8 mouse cellular contexts compared by ENCODE assay signal in the genomic region with DNA sequence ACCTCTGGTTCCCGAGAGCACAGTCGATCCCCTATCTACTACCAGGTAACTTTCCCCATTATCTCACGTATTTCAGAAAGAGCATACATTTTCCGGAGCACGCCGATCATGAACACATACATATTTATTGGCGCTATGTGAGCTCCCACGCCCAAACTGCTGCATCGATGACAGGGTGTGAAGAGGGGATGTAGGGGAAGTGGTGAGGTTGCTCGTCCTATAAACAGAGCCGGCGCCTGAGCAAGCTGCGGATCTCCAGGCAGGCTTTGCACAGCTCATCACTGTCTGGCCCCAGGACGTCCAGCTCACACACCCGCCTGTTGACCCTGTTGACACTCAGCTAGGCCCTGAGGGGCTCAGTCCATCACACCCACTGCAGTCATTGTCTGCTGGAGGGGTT. TPM values are rescaled to one million over a fixed set of nuclear protein-coding genes. Genes with fewer than 3 reads are reported as not detected.
DNase-seq lines count a peak whose midpoint lies in the region; ATAC-seq and TF ChIP-seq lines count a peak whose summit lies in the region.

No protein-coding gene starts in this region.

- no peak for DNase-seq in kidney, adult 2 months
- no peak for DNase-seq in kidney, postnatal 25 days
- DNase-seq in CD8-positive naive resting alpha-beta T cell, adult 2 months (ENCODE audit: low read depth in 2 of 2, low spot score in 2 of 2) = peak; percentile 30 to 35
- DNase-seq in embryo, embryonic 10.5 days (ENCODE audit: low spot score) = peak; percentile 62
- no peak for DNase-seq in hindbrain, postnatal 0 days (ENCODE audit: low spot score)
- no peak for DNase-seq in right cerebral cortex, postnatal 25 days
- DNase-seq in layer of hippocampus, adult 8-10 months (ENCODE audit: low spot score in 2 of 2) = no peak

- peak overlapping the region; percentile 81 for H3K4me2 ChIP-seq in hindbrain, postnatal 0 days (ENCODE audit: low read depth, low read length)
- H3K4me2 ChIP-seq in midbrain, embryonic 12.5 days (replicated peaks) = peak overlapping the region; percentile 61

- peak overlapping the region; percentile 71 for H3K4me3 ChIP-seq in kidney, adult 2 months (ENCODE audit: insufficient read depth, low read depth, low read length)
- H3K4me3 ChIP-seq in hindbrain, postnatal 0 days (ENCODE audit: low read length) = peak overlapping the region; percentile 60
- H3K4me3 ChIP-seq in midbrain, embryonic 12.5 days = peak overlapping the region; percentile 59

- TF ChIP-seq CTCF in kidney, adult 2 months (conservative IDR thresholded peaks at IDR 0.05; ENCODE audit: insufficient read depth, insufficient read length, low read depth, low read length) = no peak
- TF ChIP-seq CTCF in hindbrain, postnatal 0 days (IDR thresholded peaks at IDR 0.05; ENCODE audit: low read depth) = no peak

- H3K27ac ChIP-seq in kidney, adult 2 months (ENCODE audit: insufficient read depth, low read depth, low read length) = peak overlapping the region; percentile 50; the same call in 1 of the 2 replicates
- peak overlapping the region; percentile 79 for H3K27ac ChIP-seq in hindbrain, postnatal 0 days
- peak overlapping the region; percentile 65 for H3K27ac ChIP-seq in midbrain, embryonic 12.5 days (replicated peaks)

- no peak for TF ChIP-seq POLR2A in kidney, adult 2 months (IDR thresholded peaks at IDR 0.05; ENCODE audit: low read depth, low read length)

- ATAC-seq in hindbrain, postnatal 0 days = peak; percentile 30
- peak; percentile 17 for ATAC-seq in midbrain, embryonic 12.5 days (ENCODE audit: low FRiP score, low read depth)

- no peaks in the 10 kb centered on the region for H3K9me3 ChIP-seq in hindbrain, postnatal 0 days (ENCODE audit: low read length)
- H3K9me3 ChIP-seq in midbrain, embryonic 12.5 days = no peaks in the 10 kb centered on the region

- H3K27me3 ChIP-seq in kidney, adult 2 months (replicated peaks; ENCODE audit: control insufficient read depth, insufficient read depth, low read length) = no peaks in the 10 kb centered on the region
- H3K27me3 ChIP-seq in hindbrain, postnatal 0 days (ENCODE audit: insufficient read depth, low read length) = no peaks in the 10 kb centered on the region
- peaks cover 6% of the 10 kb centered on the region for H3K27me3 ChIP-seq in midbrain, embryonic 12.5 days

- H3K9ac ChIP-seq in hindbrain, postnatal 0 days (replicated peaks; ENCODE audit: low read length) = peak overlapping the region; percentile 57
- H3K9ac ChIP-seq in midbrain, embryonic 12.5 days (replicated peaks) = peak overlapping the region; percentile 59

- H3K36me3 ChIP-seq in kidney, adult 2 months (ENCODE audit: control insufficient read depth, insufficient read depth, low read length) = no peaks in the 10 kb centered on the region
- peaks cover 6% of the 10 kb centered on the region; the same call in 1 of the 2 replicates for H3K36me3 ChIP-seq in hindbrain, postnatal 0 days (ENCODE audit: insufficient read depth, low read length)
- peaks cover 12% of the 10 kb centered on the region for H3K36me3 ChIP-seq in midbrain, embryonic 12.5 days

- WGBS in kidney, adult 2 months = 7% methylated on average over 15 of the region's 15 CpGs
- WGBS in hindbrain, postnatal 0 days = under 1% methylated on average over 15 of the region's 15 CpGs
- 0% methylated on average over 15 of the region's 15 CpGs for WGBS in midbrain, embryonic 12.5 days

- no peaks in the 10 kb centered on the region for H3K4me1 ChIP-seq in kidney, adult 2 months (ENCODE audit: control insufficient read depth, insufficient read depth, low read length)
- peaks cover 6% of the 10 kb centered on the region; the same call in 1 of the 2 replicates for H3K4me1 ChIP-seq in hindbrain, postnatal 0 days (ENCODE audit: insufficient read depth, low read length)
- peaks cover 7% of the 10 kb centered on the region; the same call in 1 of the 2 replicates for H3K4me1 ChIP-seq in midbrain, embryonic 12.5 days

RNA-seq across cellular contexts. Expression of a gene that starts 13.2 kb away (rescaled TPM):
- 12.0 and 14.9 TPM in 2 replicates for polyA plus RNA-seq in kidney, adult 2 months (2012; rRNA removed)
- 17.1 and 28.1 TPM in 2 replicates for total RNA-seq in hindbrain, postnatal 0 days (2014; rRNA removed)
- polyA plus RNA-seq in hindbrain, postnatal 0 days (2015; fragmentation: Nextera tagmentation; extraction: Ambion mirVana) = 9.4 and 10.3 TPM in 2 replicates
- 21.8 and 22.4 TPM in 2 replicates for polyA plus RNA-seq in midbrain, embryonic 12.5 days (2016; fragmentation: Nextera tagmentation; extraction: Ambion mirVana)
- total RNA-seq in layer of hippocampus, adult 8-10 months (2022) = 1 to 10 TPM; 6.2 to 8.4 (median 7.1) TPM

RNA-seq across cellular contexts. Expression of a gene that starts 48.4 kb away (rescaled TPM):
- 7.9 and 9.8 TPM in 2 replicates for polyA plus RNA-seq in kidney, adult 2 months (2012; rRNA removed)
- 37.6 and 44.0 TPM in 2 replicates for total RNA-seq in hindbrain, postnatal 0 days (2014; rRNA removed)
- polyA plus RNA-seq in hindbrain, postnatal 0 days (2015; fragmentation: Nextera tagmentation; extraction: Ambion mirVana) = 21.5 and 21.6 TPM in 2 replicates
- 24.1 and 25.9 TPM in 2 replicates for polyA plus RNA-seq in midbrain, embryonic 12.5 days (2016; fragmentation: Nextera tagmentation; extraction: Ambion mirVana)
- 10 to 100 TPM; 28.9 to 32.6 (median 31.6) TPM for total RNA-seq in layer of hippocampus, adult 8-10 months (2022)

RNA-seq across cellular contexts. Expression of a gene that starts 49.8 kb away (rescaled TPM):
- 0.11 TPM in 1 of 2 replicates, not detected in the other for polyA plus RNA-seq in kidney, adult 2 months (2012; rRNA removed)
- total RNA-seq in hindbrain, postnatal 0 days (2014; rRNA removed) = 0.10 TPM in 1 of 2 replicates, not detected in the other
- polyA plus RNA-seq in hindbrain, postnatal 0 days (2015; fragmentation: Nextera tagmentation; extraction: Ambion mirVana) = 0.14 and 0.26 TPM in 2 replicates
- polyA plus RNA-seq in midbrain, embryonic 12.5 days (2016; fragmentation: Nextera tagmentation; extraction: Ambion mirVana) = 0.16 TPM in 1 of 2 replicates, not detected in the other
- not detected for total RNA-seq in layer of hippocampus, adult 8-10 months (2022)

Comparison
In these comparisons a context has a peak if more than half of its experiments do, and no peak if none do; other contexts are left out.
1. DNase-seq: peak in CD8-positive naive resting alpha-beta T cell, adult 2 months (2 of 2) and embryo, embryonic 10.5 days (single experiment); none in kidney, adult 2 months (single experiment), kidney, postnatal 25 days (0 of 2), hindbrain, postnatal 0 days (single experiment), right cerebral cortex, postnatal 25 days (single experiment) and layer of hippocampus, adult 8-10 months (0 of 2).
2. Peak in every context shown above with its lines, with median percentiles within 50 percentile points of each other: H3K27ac ChIP-seq and H3K4me3 ChIP-seq.